Mouse (Mus musculus): Measurements from ENCODE around the gene St14. TPM values are rescaled to one million over a fixed set of nuclear protein-coding genes. Genes with fewer than 3 reads are reported as not detected.
"Not testable (repeated sequence)": the region's sequence is repeated elsewhere in the genome, so short reads cannot be mapped to it uniquely, and the experiment has no call there.

St14 gene
- polyA plus RNA-seq, 1 experiment from 2014 or later: 13.0 TPM

- Histone ChIP-seq H3K4me1 (0 out of 2 replicates have a peak, but pooled peaks cover 3% of the 10 kb centered on the region), H3K9ac (no peak overlapping the region), H3K27ac (no peak overlapping the region), H3K4me3 (peak overlapping the region; percentile 12; the same call in 1 of the 2 replicates), H3K4me2 (replicated peaks) (peak overlapping the region; percentile 43), H3K36me3 (no peaks in the 10 kb centered on the region), H3K27me3 (peaks cover 6% of the 10 kb centered on the region; the same call in 1 of the 2 replicates), H3K9me3 (no peaks in the 10 kb centered on the region)
- WGBS: 6% methylated on average over 15 of the region's 15 CpGs
- ATAC-seq (ENCODE audit: insufficient number of reproducible peaks, insufficient read depth, low FRiP score, low TSS enrichment): no peak
Observed at GRCm38 (mm10) chr9:31082054-31082666, 49.5 kb downstream of the St14 start.

DNA sequence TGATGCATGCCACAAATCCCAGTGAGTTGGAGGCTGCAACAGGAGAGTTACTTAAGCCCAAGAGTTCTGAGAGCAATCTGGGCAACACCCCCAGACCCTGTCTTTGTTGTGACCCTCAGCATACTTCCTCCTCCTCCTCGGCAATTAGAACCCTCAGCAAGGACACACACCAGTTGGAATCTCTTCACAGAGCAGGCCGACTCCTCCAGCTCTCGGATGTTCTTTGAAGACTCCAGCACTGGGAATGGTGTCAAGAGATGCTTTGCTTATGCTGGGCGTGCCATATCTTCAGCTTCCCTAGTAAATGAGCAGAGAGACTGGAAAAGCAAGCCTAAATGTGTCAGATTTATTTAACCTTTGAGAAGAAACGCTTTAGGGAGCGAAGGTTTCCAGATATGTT is 50.9 kb downstream of the St14 start:
- H3K4me2 ChIP-seq (replicated peaks): no peak overlapping the region
- H3K4me3 ChIP-seq: no peak overlapping the region
- 0 out of 2 replicates have a peak, but pooled peaks cover 3% of the 10 kb centered on the region for H3K4me1 ChIP-seq
- no peak overlapping the region for H3K9ac ChIP-seq
- ATAC-seq (ENCODE audit: insufficient number of reproducible peaks, insufficient read depth, low FRiP score, low TSS enrichment): no peak
- H3K27ac ChIP-seq: no peak overlapping the region
- H3K36me3 ChIP-seq: no peaks in the 10 kb centered on the region
- no peaks in the 10 kb centered on the region for H3K9me3 ChIP-seq
- peaks cover 6% of the 10 kb centered on the region; the same call in 1 of the 2 replicates for H3K27me3 ChIP-seq
- WGBS: 76% methylated on average over 6 of the region's 6 CpGs

DNA sequence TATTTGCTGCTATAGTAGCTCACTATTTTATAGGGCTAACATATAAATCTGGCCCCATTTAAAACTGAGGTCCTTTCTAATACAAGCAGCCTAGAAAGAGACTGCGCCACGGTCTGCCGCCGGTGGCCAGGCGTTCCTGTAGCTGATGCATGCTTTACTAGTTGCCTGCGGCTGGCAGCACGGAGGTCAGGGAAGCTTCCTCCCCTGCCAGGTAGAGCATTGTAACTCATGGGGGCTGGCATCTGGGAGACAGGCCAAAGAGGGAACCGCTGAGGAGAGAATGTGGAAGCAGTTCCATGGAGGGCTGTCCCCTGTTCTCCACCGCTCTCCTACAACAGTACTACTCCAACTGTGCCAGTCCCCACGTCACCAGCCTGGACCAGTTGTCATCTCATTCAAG is 56.8 kb downstream of the St14 start:
- H3K4me1 ChIP-seq: no peaks in the 10 kb centered on the region
- no peak overlapping the region for H3K27ac ChIP-seq
- H3K9me3 ChIP-seq: no peaks in the 10 kb centered on the region
- WGBS: 86% methylated on average over 10 of the region's 10 CpGs
- ATAC-seq (ENCODE audit: insufficient number of reproducible peaks, insufficient read depth, low FRiP score, low TSS enrichment): no peak
- H3K36me3 ChIP-seq: no peaks in the 10 kb centered on the region
- no peak overlapping the region for H3K9ac ChIP-seq
- no peak overlapping the region for H3K4me3 ChIP-seq
- no peaks in the 10 kb centered on the region for H3K27me3 ChIP-seq
- H3K4me2 ChIP-seq (replicated peaks): no peak overlapping the region

DNA sequence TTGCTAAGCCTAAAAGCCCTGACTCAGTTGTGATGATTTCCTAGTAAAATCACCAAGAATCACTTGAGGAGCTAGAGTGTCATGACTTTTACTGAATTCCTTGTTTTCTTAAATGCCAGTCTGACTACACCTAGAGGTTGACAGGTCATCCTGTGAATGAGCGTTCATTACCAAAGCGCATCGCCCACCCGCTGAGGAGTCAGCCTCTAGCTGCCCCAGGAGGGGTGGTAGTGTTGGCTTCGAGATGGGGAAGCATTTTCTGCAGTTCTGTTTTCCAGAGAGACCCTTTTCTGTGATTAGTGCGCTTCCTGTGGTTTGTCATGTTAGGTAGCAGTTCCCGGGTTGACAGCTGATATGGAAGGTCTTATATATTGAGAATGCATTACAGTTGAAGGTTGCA is 57.9 kb downstream of the St14 start:
- ATAC-seq (ENCODE audit: insufficient number of reproducible peaks, insufficient read depth, low FRiP score, low TSS enrichment): no peak
- Histone ChIP-seq H3K4me2 (replicated peaks) (no peak overlapping the region), H3K9ac (no peak overlapping the region), H3K27ac (no peak overlapping the region), H3K4me1 (no peaks in the 10 kb centered on the region), H3K4me3 (no peak overlapping the region), H3K9me3 (no peaks in the 10 kb centered on the region), H3K36me3 (peaks cover 6% of the 10 kb centered on the region; the same call in 1 of the 2 replicates), H3K27me3 (no peaks in the 10 kb centered on the region)
- 72% methylated on average over 7 of the region's 7 CpGs for WGBS

DNA sequence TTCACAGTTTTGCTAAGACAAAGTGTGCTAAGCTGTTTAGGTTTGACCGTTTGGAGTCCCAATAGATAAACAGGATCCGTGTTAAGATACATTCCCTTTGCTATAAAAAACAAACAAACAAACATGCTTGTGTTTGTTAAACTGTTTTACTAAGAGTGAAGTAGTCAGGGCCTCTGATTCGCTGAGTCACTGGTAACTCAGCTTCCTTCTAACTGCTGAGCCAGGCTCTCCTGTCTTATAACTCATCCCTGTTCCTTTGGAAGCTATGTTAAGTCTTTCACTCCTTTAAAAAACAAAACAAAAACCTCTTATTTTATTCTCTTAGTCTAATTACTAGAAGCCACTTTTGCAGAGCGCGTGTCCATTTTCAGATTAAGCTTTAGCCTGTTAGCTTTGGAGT is 59.4 kb downstream of the St14 start:
- Histone ChIP-seq H3K9me3 (no peaks in the 10 kb centered on the region), H3K4me3 (no peak overlapping the region), H3K27me3 (no peaks in the 10 kb centered on the region), H3K36me3 (peaks cover 6% of the 10 kb centered on the region; the same call in 1 of the 2 replicates), H3K27ac (no peak overlapping the region), H3K4me1 (no peaks in the 10 kb centered on the region), H3K9ac (no peak overlapping the region), H3K4me2 (replicated peaks) (no peak overlapping the region)
- 85% methylated on average over 5 of the region's 5 CpGs for WGBS
- ATAC-seq (ENCODE audit: insufficient number of reproducible peaks, insufficient read depth, low FRiP score, low TSS enrichment): no peak

GRCm38 (mm10) chr9:31070706-31071105 is 60.9 kb downstream of the St14 start:
- H3K9ac ChIP-seq: no peak overlapping the region
- no peaks in the 10 kb centered on the region for H3K9me3 ChIP-seq
- no peaks in the 10 kb centered on the region for H3K27me3 ChIP-seq
- H3K4me3 ChIP-seq: no peak overlapping the region
- 97% methylated on average over 8 of the region's 8 CpGs for WGBS
- H3K36me3 ChIP-seq: peaks cover 16% of the 10 kb centered on the region
- no peaks in the 10 kb centered on the region for H3K4me1 ChIP-seq
- H3K27ac ChIP-seq: no peak overlapping the region
- H3K4me2 ChIP-seq (replicated peaks): no peak overlapping the region
- no peak for ATAC-seq (ENCODE audit: insufficient number of reproducible peaks, insufficient read depth, low FRiP score, low TSS enrichment)

DNA sequence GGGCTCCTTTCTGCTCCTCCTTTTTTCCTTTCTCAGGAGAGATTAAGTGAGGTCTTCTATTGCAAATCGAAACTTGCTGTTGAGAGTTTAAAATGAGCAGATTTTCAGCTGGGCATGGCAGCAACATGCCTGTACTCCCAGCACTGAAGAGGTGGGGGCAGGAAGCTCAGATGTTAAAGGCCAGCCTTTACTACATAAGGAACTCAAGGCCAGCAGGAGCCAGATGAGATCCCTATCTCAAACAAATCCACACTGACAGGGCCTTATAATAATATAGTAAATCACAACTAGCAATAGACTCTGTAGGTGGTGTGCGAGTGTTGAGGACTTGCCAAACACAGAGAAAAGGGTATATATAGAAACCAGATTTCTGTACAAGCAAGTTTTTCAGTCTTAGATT is 72.9 kb downstream of the St14 start:
- Histone ChIP-seq H3K9ac (no peak overlapping the region), H3K36me3 (peaks cover 19% of the 10 kb centered on the region), H3K27me3 (no peaks in the 10 kb centered on the region), H3K27ac (no peak overlapping the region), H3K4me2 (replicated peaks) (no peak overlapping the region), H3K9me3 (no peaks in the 10 kb centered on the region), H3K4me3 (no peak overlapping the region), H3K4me1 (no peaks in the 10 kb centered on the region)
- no peak for ATAC-seq (ENCODE audit: insufficient number of reproducible peaks, insufficient read depth, low FRiP score, low TSS enrichment)
- WGBS: 77% methylated on average over 2 of the region's 2 CpGs

- not testable (repeated sequence) for H3K9me3 ChIP-seq; H3K27me3 ChIP-seq; H3K9ac ChIP-seq; H3K4me1 ChIP-seq; H3K4me2 ChIP-seq (replicated peaks); ATAC-seq (ENCODE audit: insufficient number of reproducible peaks, insufficient read depth, low FRiP score, low TSS enrichment); H3K27ac ChIP-seq; H3K4me3 ChIP-seq
- 88% methylated on average over 6 of the region's 6 CpGs for WGBS
- peaks cover 17% of the 10 kb centered on the region; the same call in 1 of the 2 replicates for H3K36me3 ChIP-seq
Observed at GRCm38 (mm10) chr9:31051509-31051908, 80.1 kb downstream of the St14 start.

- no peaks in the 10 kb centered on the region for H3K4me1 ChIP-seq
- H3K27ac ChIP-seq: no peak overlapping the region
- no peak overlapping the region for H3K9ac ChIP-seq
- no peak for ATAC-seq (ENCODE audit: insufficient number of reproducible peaks, insufficient read depth, low FRiP score, low TSS enrichment)
- no peak overlapping the region for H3K4me2 ChIP-seq (replicated peaks)
- no peak overlapping the region for H3K4me3 ChIP-seq
- 94% methylated on average over 5 of the region's 5 CpGs for WGBS
- no peaks in the 10 kb centered on the region for H3K9me3 ChIP-seq
- no peaks in the 10 kb centered on the region for H3K27me3 ChIP-seq
- H3K36me3 ChIP-seq: peaks cover 17% of the 10 kb centered on the region; the same call in 1 of the 2 replicates
Observed at GRCm38 (mm10) chr9:31050208-31050607, 81.4 kb downstream of the St14 start.

Other genes starting within 250 kb of the St14 start
- gene Adamts15, start 209.4 kb downstream of the St14 start, polyA plus RNA-seq (2016; fragmentation: Nextera tagmentation; extraction: Ambion mirVana): 21.7 and 22.4 TPM in 2 replicates
- 2.0 and 2.5 TPM in 2 replicates for gene Adamts8, start 189.3 kb downstream of the St14 start, polyA plus RNA-seq (2016; fragmentation: Nextera tagmentation; extraction: Ambion mirVana)
- 7.7 and 9.7 TPM in 2 replicates for gene Zbtb44, start 101.2 kb downstream of the St14 start, polyA plus RNA-seq (2016; fragmentation: Nextera tagmentation; extraction: Ambion mirVana)
- 196 and 202 TPM in 2 replicates for gene Aplp2, start 80.0 kb upstream of the St14 start, polyA plus RNA-seq (2016; fragmentation: Nextera tagmentation; extraction: Ambion mirVana)
- 6.7 and 7.8 TPM in 2 replicates for gene Prdm10, start 148.7 kb upstream of the St14 start, polyA plus RNA-seq (2016; fragmentation: Nextera tagmentation; extraction: Ambion mirVana)